In the genomic region with DNA sequence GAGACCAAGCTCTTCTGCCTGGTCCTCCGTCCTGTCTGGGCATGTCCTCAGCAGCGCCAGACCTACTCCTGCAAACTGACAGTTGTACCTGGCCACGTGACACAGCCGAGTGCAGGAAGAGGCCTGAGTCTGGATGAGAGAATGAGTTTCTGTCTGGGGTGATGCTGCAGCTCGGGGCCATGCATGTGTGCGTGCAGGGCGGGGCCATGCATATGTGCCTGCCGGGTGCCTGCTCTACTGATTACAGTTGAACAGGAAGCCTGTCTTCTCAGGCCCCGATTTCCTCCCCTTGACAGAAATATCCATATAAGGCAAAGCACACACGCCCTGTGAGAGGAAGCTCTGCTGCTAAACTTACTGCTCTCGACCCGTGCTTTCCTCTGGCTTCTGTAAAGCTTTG, we compare ENCODE assay signal across 8 mouse cellular contexts. TPM values are rescaled to one million over a fixed set of nuclear protein-coding genes. Genes with fewer than 3 reads are reported as not detected.
DNase-seq lines count a peak whose midpoint lies in the region; ATAC-seq and TF ChIP-seq lines count a peak whose summit lies in the region.

No protein-coding gene starts in this region.

- H3K9ac ChIP-seq in limb, embryonic 12.5 days (replicated peaks): no peak overlapping the region
- no peak overlapping the region for H3K9ac ChIP-seq in midbrain, embryonic 12.5 days (replicated peaks)

- peak; percentile 96 for ATAC-seq in common myeloid progenitor, adult 5-6 weeks (replicated peaks; ENCODE audit: low read depth, poor library complexity, severe bottlenecking)
- ATAC-seq in limb, embryonic 12.5 days (ENCODE audit: insufficient number of reproducible peaks, insufficient read depth, low FRiP score, low TSS enrichment, low read depth): peak; percentile 73
- no peak for ATAC-seq in midbrain, embryonic 12.5 days (ENCODE audit: low FRiP score, low read depth)

- peak; percentile 74 to 75 for DNase-seq in CD8-positive naive resting alpha-beta T cell, adult 2 months (ENCODE audit: low read depth in 2 of 2, low spot score in 2 of 2)
- DNase-seq in heart, postnatal 36 days: peak; percentile 42 to 43
- peak; percentile 86 for DNase-seq in thymus, adult 2 months
- no peak for DNase-seq in urinary bladder, postnatal 10 days (ENCODE audit: low spot score)
- no peak for DNase-seq in ovary, postnatal 36 days (ENCODE audit: low spot score)

- 25% methylated on average over 12 of the region's 12 CpGs for WGBS in limb, embryonic 12.5 days
- 67% methylated on average over 12 of the region's 12 CpGs for WGBS in midbrain, embryonic 12.5 days
- WGBS in thymus, adult 2 months: 3% methylated on average over 12 of the region's 12 CpGs

- no peaks in the 10 kb centered on the region for H3K9me3 ChIP-seq in limb, embryonic 12.5 days
- H3K9me3 ChIP-seq in midbrain, embryonic 12.5 days: no peaks in the 10 kb centered on the region

- H3K4me1 ChIP-seq in limb, embryonic 12.5 days (replicated peaks): peaks cover 13% of the 10 kb centered on the region
- no peaks in the 10 kb centered on the region for H3K4me1 ChIP-seq in midbrain, embryonic 12.5 days
- H3K4me1 ChIP-seq in thymus, adult 2 months (replicated peaks; ENCODE audit: control insufficient read depth, insufficient read depth, low read length): peaks cover 30% of the 10 kb centered on the region

- H3K4me3 ChIP-seq in limb, embryonic 12.5 days (replicated peaks): no peak overlapping the region
- no peak overlapping the region for H3K4me3 ChIP-seq in midbrain, embryonic 12.5 days
- H3K4me3 ChIP-seq in thymus, adult 2 months (ENCODE audit: control insufficient read depth, insufficient read depth, low read length): no peak overlapping the region

- peak overlapping the region; percentile 23 for H3K4me2 ChIP-seq in limb, embryonic 12.5 days
- no peak overlapping the region for H3K4me2 ChIP-seq in midbrain, embryonic 12.5 days (replicated peaks)

- H3K27ac ChIP-seq in limb, embryonic 12.5 days: peak overlapping the region; percentile 57; the same call in 1 of the 2 replicates
- H3K27ac ChIP-seq in midbrain, embryonic 12.5 days (replicated peaks): peak overlapping the region; percentile 4; the same call in 1 of the 2 replicates
- peak overlapping the region; percentile 91 for H3K27ac ChIP-seq in thymus, adult 2 months (ENCODE audit: control insufficient read depth, insufficient read depth, low read length)

- no peaks in the 10 kb centered on the region for H3K36me3 ChIP-seq in limb, embryonic 12.5 days
- H3K36me3 ChIP-seq in midbrain, embryonic 12.5 days: no peaks in the 10 kb centered on the region
- H3K36me3 ChIP-seq in thymus, adult 2 months (ENCODE audit: control insufficient read depth, insufficient read depth, low read length): peaks cover 84% of the 10 kb centered on the region

- no peaks in the 10 kb centered on the region for H3K27me3 ChIP-seq in limb, embryonic 12.5 days
- H3K27me3 ChIP-seq in midbrain, embryonic 12.5 days: no peaks in the 10 kb centered on the region
- H3K27me3 ChIP-seq in thymus, adult 2 months (ENCODE audit: control insufficient read depth, insufficient read depth, low read length): no peaks in the 10 kb centered on the region

- TF ChIP-seq POLR2A in thymus, adult 2 months (IDR thresholded peaks at IDR 0.05; ENCODE audit: control insufficient read depth, extremely low read depth, insufficient read depth, low read length, poor library complexity): 0 out of 2 replicates have a peak, but pooled peaks have one; percentile 29

- intact Hi-C loops in heart, postnatal 36 days (cut with DNase I): no loop called here

- TF ChIP-seq CTCF in thymus, adult 2 months (IDR thresholded peaks at IDR 0.05; ENCODE audit: borderline replicate concordance, control insufficient read depth, extremely low read depth, insufficient read depth, low read length, poor library complexity): 0 out of 2 replicates have a peak, but pooled peaks have one; percentile 17

RNA-seq across cellular contexts. Expression of a gene that starts 7.0 kb away (rescaled TPM):
- total RNA-seq in common myeloid progenitor, adult 5-6 weeks (2017): 0.44 TPM in 1 of 2 replicates, not detected in the other
- not detected for total RNA-seq in heart, postnatal 36 days (2021)
- 0.23 TPM in 1 of 2 replicates, not detected in the other for polyA plus RNA-seq in limb, embryonic 12.5 days (2016; fragmentation: Nextera tagmentation; extraction: Ambion mirVana)
- not detected in 2 replicates for polyA plus RNA-seq in midbrain, embryonic 12.5 days (2016; fragmentation: Nextera tagmentation; extraction: Ambion mirVana)
- 0.01 TPM in 1 of 2 replicates, not detected in the other for polyA plus RNA-seq in thymus, adult 2 months (2012; rRNA removed)

RNA-seq across cellular contexts. Expression of a gene that starts 8.7 kb away (rescaled TPM):
- total RNA-seq in common myeloid progenitor, adult 5-6 weeks (2017): 0.32 TPM in 1 of 2 replicates, not detected in the other
- total RNA-seq in heart, postnatal 36 days (2021): not detected
- polyA plus RNA-seq in limb, embryonic 12.5 days (2016; fragmentation: Nextera tagmentation; extraction: Ambion mirVana): 0.15 and 0.33 TPM in 2 replicates
- not detected in 2 replicates for polyA plus RNA-seq in midbrain, embryonic 12.5 days (2016; fragmentation: Nextera tagmentation; extraction: Ambion mirVana)
- polyA plus RNA-seq in thymus, adult 2 months (2012; rRNA removed): 1.8 and 2.4 TPM in 2 replicates

RNA-seq across cellular contexts. Expression of a gene that starts 11.0 kb away (rescaled TPM):
- 551 and 575 TPM in 2 replicates for total RNA-seq in common myeloid progenitor, adult 5-6 weeks (2017)
- total RNA-seq in heart, postnatal 36 days (2021): 10 to 100 TPM; 25.5 to 27.2 TPM
- polyA plus RNA-seq in limb, embryonic 12.5 days (2016; fragmentation: Nextera tagmentation; extraction: Ambion mirVana): 33.9 and 42.1 TPM in 2 replicates
- polyA plus RNA-seq in midbrain, embryonic 12.5 days (2016; fragmentation: Nextera tagmentation; extraction: Ambion mirVana): 17.9 and 23.1 TPM in 2 replicates
- polyA plus RNA-seq in thymus, adult 2 months (2012; rRNA removed): 644 and 667 TPM in 2 replicates

RNA-seq across cellular contexts. Expression of a gene that starts 55.1 kb away (rescaled TPM):
- total RNA-seq in common myeloid progenitor, adult 5-6 weeks (2017): not detected in 2 replicates
- 100 to 1,000 TPM; 344 to 476 TPM for total RNA-seq in heart, postnatal 36 days (2021)
- 28.7 and 40.3 TPM in 2 replicates for polyA plus RNA-seq in limb, embryonic 12.5 days (2016; fragmentation: Nextera tagmentation; extraction: Ambion mirVana)
- polyA plus RNA-seq in midbrain, embryonic 12.5 days (2016; fragmentation: Nextera tagmentation; extraction: Ambion mirVana): 7.2 and 10.9 TPM in 2 replicates
- polyA plus RNA-seq in thymus, adult 2 months (2012; rRNA removed): 173 and 274 TPM in 2 replicates

Comparison
In these comparisons a context has a peak if more than half of its experiments do, and no peak if none do; other contexts are left out.
1. DNase-seq: peak in CD8-positive naive resting alpha-beta T cell, adult 2 months (2 of 2), heart, postnatal 36 days (2 of 2) and thymus, adult 2 months (single experiment); none in urinary bladder, postnatal 10 days (single experiment) and ovary, postnatal 36 days (single experiment).
2. H3K27ac ChIP-seq: peak in every context shown above with its lines; median percentile 91 in thymus, adult 2 months; 57 in limb, embryonic 12.5 days; 4 in midbrain, embryonic 12.5 days.
3. RNA of a gene that starts 11.0 kb away (polyA plus RNA-seq): 644 to 667 TPM in thymus, adult 2 months; 33.9 to 42.1 TPM in limb, embryonic 12.5 days and 17.9 to 23.1 TPM in midbrain, embryonic 12.5 days; every median in the first group is over 10 times any median in the second.